Mouse (Mus musculus) neural tube, embryonic 13.5 days (tissue): ENCODE results near the gene Akap8l. TPM values are rescaled to one million over a fixed set of nuclear protein-coding genes. Genes with fewer than 3 reads are reported as not detected.

Experiments
- ATAC-seq: fragments of 200-750 bp; cut with Nextera tagmentation; 2 replicates; pipeline ENCODE4 v1.8.0; 2017; ENCODE audit warnings: low read depth, mild to moderate bottlenecking, moderate TSS enrichment, moderate library complexity
- H3K27ac ChIP-seq: fragments of 300-500 bp; sonication (generic); replicated peaks from 2 replicates; pipeline ENCODE4 v1.5.1; 2015; ENCODE audit warnings: moderate library complexity, mild to moderate bottlenecking, inconsistent platforms
- H3K27me3 ChIP-seq: fragments of 300-500 bp; sonication (generic); 2 replicates; pipeline ENCODE4 v1.6.1; 2015; ENCODE audit warnings: mild to moderate bottlenecking, inconsistent platforms
- H3K36me3 ChIP-seq: fragments of 300-500 bp; sonication (generic); 2 replicates; pipeline ENCODE4 v1.6.1; 2015; ENCODE audit warnings: mild to moderate bottlenecking, inconsistent platforms
- H3K4me1 ChIP-seq: fragments of 300-500 bp; sonication (generic); replicated peaks from 2 replicates; pipeline ENCODE4 v1.6.1; 2015; ENCODE audit warnings: inconsistent platforms
- H3K4me2 ChIP-seq: fragments of 300-500 bp; sonication (generic); 2 replicates; pipeline ENCODE4 v1.6.1; 2015; ENCODE audit warnings: inconsistent platforms, mild to moderate bottlenecking, moderate library complexity
- H3K4me3 ChIP-seq: fragments of 300-500 bp; sonication (generic); 2 replicates; pipeline ENCODE4 v1.5.1; 2015; ENCODE audit warnings: mild to moderate bottlenecking, inconsistent platforms
- H3K9ac ChIP-seq: fragments of 300-500 bp; sonication (generic); 2 replicates; pipeline ENCODE4 v1.6.1; 2015; ENCODE audit warnings: moderate library complexity, mild to moderate bottlenecking, inconsistent platforms
- H3K9me3 ChIP-seq: fragments of 300-500 bp; sonication (generic); 2 replicates; pipeline ENCODE4 v1.6.1; 2016; ENCODE audit warnings: inconsistent platforms
- WGBS: fragments of 180-500 bp; shearing (Covaris S2); methylation state at CpG from one replicate; pipeline ENCODE4 v1.1.7; 2015; 5-methylcytosine and 5-hydroxymethylcytosine counted together
- polyA plus RNA-seq: library from polyadenylated mRNA; unstranded; fragments of >200 nt; fragmentation: Nextera tagmentation; extraction: Ambion mirVana; gene quantifications from 2 replicates; pipeline ENCODE4 v1.2.1, GENCODE M21; 2015

Akap8l gene
- polyA plus RNA-seq, 1 experiment from 2014 or later, result 153 TPM

GRCm38 (mm10) chr17:32376475-32376874 is 26.1 kb upstream of the Akap8l start:
- WGBS, result 88% methylated on average over 15 of the region's 15 CpGs
- H3K27ac ChIP-seq, result no peak overlapping the region
- no peak for ATAC-seq

GRCm38 (mm10) chr17:32368991-32369578 is 18.7 kb upstream of the Akap8l start:
- no peak overlapping the region for H3K27ac ChIP-seq
- 15% methylated on average over 12 of the region's 17 CpGs for WGBS
- peak overlapping the region; percentile 43 for H3K4me2 ChIP-seq
- peaks cover 19% of the 10 kb centered on the region; the same call in 1 of the 2 replicates for H3K36me3 ChIP-seq
- peaks cover 8% of the 10 kb centered on the region; the same call in 1 of the 2 replicates for H3K4me1 ChIP-seq
- no peak overlapping the region for H3K9ac ChIP-seq
- no peaks in the 10 kb centered on the region for H3K27me3 ChIP-seq
- 0 out of 2 replicates have a peak overlapping the region, but pooled peaks have one; percentile 9 for H3K4me3 ChIP-seq
- no peak for ATAC-seq
- H3K9me3 ChIP-seq, result no peaks in the 10 kb centered on the region

More at GRCm38 (mm10) chr17:32376475-32376874, 26.1 kb upstream of the Akap8l start:
- H3K4me1 ChIP-seq, result no peaks in the 10 kb centered on the region
- H3K9ac ChIP-seq, result no peak overlapping the region
- no peak overlapping the region for H3K4me3 ChIP-seq
- H3K36me3 ChIP-seq, result peaks cover 47% of the 10 kb centered on the region
- H3K9me3 ChIP-seq, result no peaks in the 10 kb centered on the region
- no peaks in the 10 kb centered on the region for H3K27me3 ChIP-seq
- no peak overlapping the region for H3K4me2 ChIP-seq

GRCm38 (mm10) chr17:32367706-32368105 is 17.3 kb upstream of the Akap8l start:
- ATAC-seq, result no peak
- H3K36me3 ChIP-seq, result peaks cover 19% of the 10 kb centered on the region; the same call in 1 of the 2 replicates
- 93% methylated on average over 11 of the region's 11 CpGs for WGBS

GRCm38 (mm10) chr17:32365296-32365695 is 14.9 kb upstream of the Akap8l start:
- Histone ChIP-seq H3K4me1 (peaks cover 33% of the 10 kb centered on the region), H3K27ac (peak overlapping the region; percentile 72), H3K27me3 (no peaks in the 10 kb centered on the region), H3K4me3 (no peak overlapping the region), H3K4me2 (no peak overlapping the region), H3K36me3 (peaks cover 43% of the 10 kb centered on the region), H3K9me3 (no peaks in the 10 kb centered on the region), H3K9ac (no peak overlapping the region)
- ATAC-seq, result no peak
- 88% methylated on average over 1 of the region's 1 CpGs for whole genome bisulfite sequencing

More at GRCm38 (mm10) chr17:32367706-32368105, 17.3 kb upstream of the Akap8l start:
- no peak overlapping the region for H3K4me3 ChIP-seq
- H3K4me2 ChIP-seq, result no peak overlapping the region
- no peaks in the 10 kb centered on the region for H3K27me3 ChIP-seq
- no peaks in the 10 kb centered on the region for H3K9me3 ChIP-seq
- peaks cover 18% of the 10 kb centered on the region for H3K4me1 ChIP-seq
- no peak overlapping the region for H3K27ac ChIP-seq
- H3K9ac ChIP-seq, result no peak overlapping the region

- peak; percentile 29 for ATAC-seq
- Histone ChIP-seq H3K36me3 (peaks cover 48% of the 10 kb centered on the region), H3K4me2 (peak overlapping the region; percentile 51), H3K9ac (peak overlapping the region; percentile 59), H3K4me1 (peaks cover 33% of the 10 kb centered on the region), H3K9me3 (no peaks in the 10 kb centered on the region), H3K27ac (peak overlapping the region; percentile 72), H3K4me3 (peak overlapping the region; percentile 87), H3K27me3 (no peaks in the 10 kb centered on the region)
- WGBS, result 61% methylated on average over 5 of the region's 5 CpGs
Measured at GRCm38 (mm10) chr17:32364850-32365249, 14.4 kb upstream of the Akap8l start.

- peak overlapping the region; percentile 95 for H3K9ac ChIP-seq
- peaks cover 53% of the 10 kb centered on the region for H3K36me3 ChIP-seq
- under 1% methylated on average over 35 of the region's 47 CpGs for WGBS
- peak overlapping the region; percentile 72 for H3K27ac ChIP-seq
- peak overlapping the region; percentile 75 for H3K4me2 ChIP-seq
- H3K9me3 ChIP-seq, result no peaks in the 10 kb centered on the region
- H3K4me1 ChIP-seq, result peaks cover 33% of the 10 kb centered on the region
- H3K4me3 ChIP-seq, result peak overlapping the region; percentile 87
- H3K27me3 ChIP-seq, result no peaks in the 10 kb centered on the region
- peak; percentile 95 for ATAC-seq
Measured at GRCm38 (mm10) chr17:32364331-32364730, 13.9 kb upstream of the Akap8l start.

- peak; percentile 57 for ATAC-seq
- WGBS, result under 1% methylated on average over 32 of the region's 50 CpGs
- peaks cover 58% of the 10 kb centered on the region for H3K36me3 ChIP-seq
- peaks cover 33% of the 10 kb centered on the region for H3K4me1 ChIP-seq
- H3K9me3 ChIP-seq, result no peaks in the 10 kb centered on the region
- H3K4me2 ChIP-seq, result peak overlapping the region; percentile 75
- H3K27me3 ChIP-seq, result no peaks in the 10 kb centered on the region
- H3K27ac ChIP-seq, result peak overlapping the region; percentile 72
- H3K9ac ChIP-seq, result peak overlapping the region; percentile 95
- H3K4me3 ChIP-seq, result peak overlapping the region; percentile 87
Measured at GRCm38 (mm10) chr17:32363821-32364301, 13.5 kb upstream of the Akap8l start.

- Histone ChIP-seq H3K4me2 (peak overlapping the region; percentile 75), H3K4me3 (peak overlapping the region; percentile 87), H3K27me3 (no peaks in the 10 kb centered on the region), H3K9me3 (no peaks in the 10 kb centered on the region), H3K36me3 (peaks cover 66% of the 10 kb centered on the region), H3K27ac (no peak overlapping the region), H3K4me1 (peaks cover 33% of the 10 kb centered on the region), H3K9ac (peak overlapping the region; percentile 95; the same call in 1 of the 2 replicates)
- WGBS, result 84% methylated on average over 4 of the region's 4 CpGs
- no peak for ATAC-seq
Measured at GRCm38 (mm10) chr17:32362686-32363085, 12.3 kb upstream of the Akap8l start.

- Histone ChIP-seq H3K4me2 (no peak overlapping the region), H3K27me3 (no peaks in the 10 kb centered on the region), H3K4me3 (no peak overlapping the region), H3K9me3 (no peaks in the 10 kb centered on the region), H3K4me1 (peaks cover 30% of the 10 kb centered on the region), H3K9ac (0 out of 2 replicates have a peak overlapping the region, but pooled peaks have one; percentile 17), H3K36me3 (peaks cover 78% of the 10 kb centered on the region), H3K27ac (no peak overlapping the region)
- no peak for ATAC-seq
- 85% methylated on average over 18 of the region's 18 CpGs for WGBS
Measured at GRCm38 (mm10) chr17:32359928-32360327, 9.5 kb upstream of the Akap8l start.

- Histone ChIP-seq H3K27ac (no peak overlapping the region), H3K4me1 (peaks cover 34% of the 10 kb centered on the region), H3K27me3 (no peaks in the 10 kb centered on the region), H3K4me3 (no peak overlapping the region), H3K4me2 (no peak overlapping the region), H3K9ac (no peak overlapping the region), H3K9me3 (no peaks in the 10 kb centered on the region), H3K36me3 (peaks cover 88% of the 10 kb centered on the region)
- 92% methylated on average over 6 of the region's 6 CpGs for WGBS
- ATAC-seq, result no peak
Measured at GRCm38 (mm10) chr17:32358943-32359340, 8.5 kb upstream of the Akap8l start.

GRCm38 (mm10) chr17:32358192-32358942 is 8.0 kb upstream of the Akap8l start:
- Histone ChIP-seq H3K9ac (no peak overlapping the region), H3K36me3 (peaks cover 92% of the 10 kb centered on the region), H3K4me1 (peaks cover 36% of the 10 kb centered on the region), H3K4me2 (no peak overlapping the region), H3K9me3 (no peaks in the 10 kb centered on the region), H3K27me3 (no peaks in the 10 kb centered on the region), H3K27ac (no peak overlapping the region), H3K4me3 (no peak overlapping the region)
- 92% methylated on average over 7 of the region's 7 CpGs for WGBS
- ATAC-seq, result no peak
